Mouse (Mus musculus) embryonic facial prominence, embryonic 11.5 days (tissue): ENCODE results near the gene Msrb1. TPM values are rescaled to one million over a fixed set of nuclear protein-coding genes. Genes with fewer than 3 reads are reported as not detected.
"Not testable (repeated sequence)": the region's sequence is repeated elsewhere in the genome, so short reads cannot be mapped to it uniquely, and the experiment has no call there.

ENCODE experiments used
- ATAC-seq: fragments of 200-750 bp; cut with Nextera tagmentation; replicated peaks from 2 replicates; pipeline ENCODE4 v1.8.0; 2017; ENCODE audit warnings: low read depth; ENCODE audit not compliant: insufficient number of reproducible peaks, low FRiP score, low TSS enrichment
- DNase-seq: peaks from one replicate; pipeline ENCODE4 v3.0.0-alpha.2; 2015; ENCODE audit warnings: low spot score
- H3K27ac ChIP-seq: fragments of 300-500 bp; sonication (generic); replicated peaks from 2 replicates; pipeline ENCODE4 v1.5.1; 2014; ENCODE audit warnings: mild to moderate bottlenecking, low read depth, low read length, control low read depth
- H3K27me3 ChIP-seq: fragments of 300-500 bp; sonication (generic); 2 replicates; pipeline ENCODE4 v1.6.1; 2014; ENCODE audit warnings: mild to moderate bottlenecking, low read length, moderate library complexity, mixed read lengths; ENCODE audit not compliant: control insufficient read depth, insufficient read depth
- H3K36me3 ChIP-seq: fragments of 300-500 bp; sonication (generic); replicated peaks from 2 replicates; pipeline ENCODE4 v1.6.1; 2014; ENCODE audit warnings: low read depth, mild to moderate bottlenecking, low read length, moderate library complexity, mixed read lengths; ENCODE audit not compliant: control insufficient read depth, insufficient read depth
- H3K4me1 ChIP-seq: fragments of 300-500 bp; sonication (generic); 2 replicates; pipeline ENCODE4 v1.6.1; 2014; ENCODE audit warnings: low read length, mixed read lengths; ENCODE audit not compliant: control insufficient read depth, insufficient read depth
- H3K4me2 ChIP-seq: fragments of 300-500 bp; sonication (generic); 2 replicates; pipeline ENCODE4 v1.6.1; 2014; ENCODE audit warnings: low read depth, mild to moderate bottlenecking, control low read depth, low read length, moderate library complexity
- H3K4me3 ChIP-seq: fragments of 300-500 bp; sonication (generic); 2 replicates; pipeline ENCODE4 v1.5.1; 2014; ENCODE audit warnings: low read depth, low read length, control low read depth
- H3K9ac ChIP-seq: fragments of 300-500 bp; sonication (generic); replicated peaks from 2 replicates; pipeline ENCODE4 v1.6.1; 2014; ENCODE audit warnings: mild to moderate bottlenecking, control low read depth, low read length
- H3K9me3 ChIP-seq: fragments of 300-500 bp; sonication (generic); replicated peaks from 2 replicates; pipeline ENCODE4 v1.6.1; 2016; ENCODE audit warnings: mild to moderate bottlenecking, low read length, inconsistent platforms, mixed read lengths; ENCODE audit not compliant: control insufficient read depth
- WGBS: fragments of 180-500 bp; shearing (Covaris S2); extraction: QIAGEN DNeasy Blood & Tissue Kit; methylation state at CpG from one replicate; pipeline ENCODE4 v1.1.7; 2014; 5-methylcytosine and 5-hydroxymethylcytosine counted together
- polyA plus RNA-seq: library from polyadenylated mRNA; unstranded; fragments of >200 nt; fragmentation: Nextera tagmentation; extraction: Ambion mirVana; gene quantifications from 2 replicates; pipeline ENCODE4 v1.2.1, GENCODE M21; 2014

The Msrb1 gene
- polyA plus RNA-seq, 1 experiment from 2014 or later, result 24.3 TPM

- H3K4me2 ChIP-seq, result no peak overlapping the region
- no peak overlapping the region for H3K4me3 ChIP-seq
- H3K9me3 ChIP-seq, result no peaks in the 10 kb centered on the region
- no peak overlapping the region for H3K27ac ChIP-seq
- H3K4me1 ChIP-seq, result no peaks in the 10 kb centered on the region
- WGBS, result 73% methylated on average over 6 of the region's 6 CpGs
- no peak for ATAC-seq
- no peaks in the 10 kb centered on the region; the same call in 1 of the 2 replicates for H3K27me3 ChIP-seq
- no peak overlapping the region for H3K9ac ChIP-seq
- H3K36me3 ChIP-seq, result no peaks in the 10 kb centered on the region
- DNase-seq, result no peak
These were observed 20.9 kb upstream of the Msrb1 start for GRCm38 (mm10) chr17:24715556-24715955.

GRCm38 (mm10) chr17:24716166-24716682 lies 20.2 kb upstream of the Msrb1 start:
- Histone ChIP-seq H3K36me3 (no peaks in the 10 kb centered on the region; the same call in 1 of the 2 replicates), H3K4me2 (no peak overlapping the region), H3K9ac (no peak overlapping the region), H3K4me1 (no peaks in the 10 kb centered on the region), H3K4me3 (no peak overlapping the region), H3K9me3 (no peaks in the 10 kb centered on the region), H3K27ac (no peak overlapping the region), H3K27me3 (no peaks in the 10 kb centered on the region; the same call in 1 of the 2 replicates)
- ATAC-seq (no peak), DNase-seq (no peak)
- 94% methylated on average over 15 of the region's 15 CpGs for WGBS

GRCm38 (mm10) chr17:24717943-24718342 lies 18.5 kb upstream of the Msrb1 start, which contains the start of the genes Rnf151 and Rps2:
Gene Rnf151, minus strand, starts transcription at chr17:24718063.
Gene Rps2, plus strand, starts transcription at chr17:24718116.
- no peak within 1 kb of the TSS for H3K9ac ChIP-seq
- 82% methylated on average over 4 of the region's 4 CpGs for WGBS

GRCm38 (mm10) chr17:24718938-24719337 lies 17.5 kb upstream of the Msrb1 start:
- not testable (repeated sequence) for H3K27ac ChIP-seq, H3K36me3 ChIP-seq
- peak overlapping the region; percentile 75 for H3K4me3 ChIP-seq

More at GRCm38 (mm10) chr17:24717943-24718342, 18.5 kb upstream of the Msrb1 start, which contains the start of the genes Rnf151 and Rps2:
- no peaks in the 10 kb centered on the region; the same call in 1 of the 2 replicates for H3K27me3 ChIP-seq
- H3K4me2 ChIP-seq, result peak within 1 kb of the TSS; percentile 36
- H3K9me3 ChIP-seq, result no peaks in the 10 kb centered on the region
- ATAC-seq (no peak), DNase-seq (no peak)
- H3K4me1 ChIP-seq, result no peaks in the 10 kb centered on the region
- H3K27ac ChIP-seq, result no peak within 1 kb of the TSS
- peaks cover 8% of the 10 kb centered on the region for H3K36me3 ChIP-seq
- H3K4me3 ChIP-seq, result peak within 1 kb of the TSS; percentile 75

GRCm38 (mm10) chr17:24719494-24720222 lies 16.8 kb upstream of the Msrb1 start:
- under 1% methylated on average over 61 of the region's 61 CpGs for WGBS
- H3K4me1 ChIP-seq, result no peaks in the 10 kb centered on the region; the same call in 1 of the 2 replicates
- no peaks in the 10 kb centered on the region for H3K9me3 ChIP-seq
- peak overlapping the region; percentile 75 for H3K4me3 ChIP-seq
- peak overlapping the region; percentile 85 for H3K4me2 ChIP-seq
- ATAC-seq (peak; percentile 95), DNase-seq (peak; percentile 99)
- peak overlapping the region; percentile 86 for H3K9ac ChIP-seq
- H3K27ac ChIP-seq, result peak overlapping the region; percentile 62; the same call in 1 of the 2 replicates
- H3K36me3 ChIP-seq, result peaks cover 8% of the 10 kb centered on the region
- no peaks in the 10 kb centered on the region; the same call in 1 of the 2 replicates for H3K27me3 ChIP-seq

More at GRCm38 (mm10) chr17:24718938-24719337, 17.5 kb upstream of the Msrb1 start:
- peak overlapping the region; percentile 86 for H3K9ac ChIP-seq
- peak overlapping the region; percentile 36 for H3K4me2 ChIP-seq
- not testable (repeated sequence) for H3K4me1 ChIP-seq, H3K9me3 ChIP-seq, DNase-seq, H3K27me3 ChIP-seq, ATAC-seq
- 61% methylated on average over 5 of the region's 5 CpGs for WGBS

- ATAC-seq, H3K9me3 ChIP-seq, H3K27me3 ChIP-seq, DNase-seq, H3K27ac ChIP-seq, H3K4me1 ChIP-seq, H3K36me3 ChIP-seq: not testable (repeated sequence)
- peak overlapping the region; percentile 84 for H3K9ac ChIP-seq
- peak overlapping the region; percentile 75 for H3K4me3 ChIP-seq
- peak overlapping the region; percentile 85 for H3K4me2 ChIP-seq
- WGBS, result 0% methylated on average over 11 of the region's 11 CpGs
These were observed 15.8 kb upstream of the Msrb1 start for GRCm38 (mm10) chr17:24720616-24721015.

- ATAC-seq, H3K9me3 ChIP-seq, H3K4me1 ChIP-seq, H3K27me3 ChIP-seq, H3K27ac ChIP-seq, DNase-seq, H3K36me3 ChIP-seq: not testable (repeated sequence)
- H3K9ac ChIP-seq, result peak overlapping the region; percentile 43
- peak overlapping the region; percentile 75 for H3K4me3 ChIP-seq
- WGBS, result 65% methylated on average over 7 of the region's 7 CpGs
- peak overlapping the region; percentile 49 for H3K4me2 ChIP-seq
These were observed 15.0 kb upstream of the Msrb1 start for GRCm38 (mm10) chr17:24721383-24721955.
